Mouse (Mus musculus) forebrain, embryonic 12.5 days (tissue): Measurements from ENCODE around the gene Cdc37l1. TPM values are rescaled to one million over a fixed set of nuclear protein-coding genes. Genes with fewer than 3 reads are reported as not detected.
A peak's percentile ranks its signal among the peaks of the same experiment; 100 is the strongest.

Experiments
- ATAC-seq: fragments of 200-750 bp; cut with Nextera tagmentation; 2 replicates; pipeline ENCODE4 v1.8.0; 2017; ENCODE audit warnings: moderate TSS enrichment; ENCODE audit not compliant: low FRiP score
- H3K27ac ChIP-seq: fragments of 300-500 bp; sonication (generic); 2 replicates; pipeline ENCODE4 v1.5.1; 2016; ENCODE audit warnings: mild to moderate bottlenecking
- H3K27me3 ChIP-seq: fragments of 300-500 bp; sonication (generic); 2 replicates; pipeline ENCODE4 v1.6.1; 2016; ENCODE audit warnings: mild to moderate bottlenecking
- H3K36me3 ChIP-seq: fragments of 300-500 bp; sonication (generic); replicated peaks from 2 replicates; pipeline ENCODE4 v1.6.1; 2016; ENCODE audit warnings: mild to moderate bottlenecking
- H3K4me1 ChIP-seq: fragments of 300-500 bp; sonication (generic); 2 replicates; pipeline ENCODE4 v1.6.1; 2016
- H3K4me2 ChIP-seq: fragments of 300-500 bp; sonication (generic); 2 replicates; pipeline ENCODE4 v1.6.1; 2016; ENCODE audit warnings: mild to moderate bottlenecking, moderate library complexity
- H3K4me3 ChIP-seq: fragments of 300-500 bp; sonication (generic); replicated peaks from 2 replicates; pipeline ENCODE4 v1.5.1; 2016; ENCODE audit warnings: mild to moderate bottlenecking
- H3K9ac ChIP-seq: fragments of 300-500 bp; sonication (generic); 2 replicates; pipeline ENCODE4 v1.6.1; 2016; ENCODE audit warnings: mild to moderate bottlenecking
- H3K9me3 ChIP-seq: fragments of 300-500 bp; sonication (generic); 2 replicates; pipeline ENCODE4 v1.6.1; 2016
- WGBS: fragments of 180-500 bp; shearing (Covaris S2); methylation state at CpG from one replicate; pipeline ENCODE4 v1.1.7; 2016; 5-methylcytosine and 5-hydroxymethylcytosine counted together
- polyA plus RNA-seq: library from polyadenylated mRNA; unstranded; fragments of >200 nt; fragmentation: Nextera tagmentation; extraction: Ambion mirVana; gene quantifications from 2 replicates; pipeline ENCODE4 v1.2.1, GENCODE M21; 2016

The Cdc37l1 gene
- polyA plus RNA-seq, 1 experiment from 2014 or later: 64.1 TPM

- no peak overlapping the region for H3K4me2 ChIP-seq
- H3K27me3 ChIP-seq: no peaks in the 10 kb centered on the region
- H3K27ac ChIP-seq: no peak overlapping the region
- no peaks in the 10 kb centered on the region for H3K4me1 ChIP-seq
- H3K4me3 ChIP-seq: no peak overlapping the region
- WGBS: 88% methylated on average over 6 of the region's 6 CpGs
- no peak overlapping the region for H3K9ac ChIP-seq
- no peaks in the 10 kb centered on the region for H3K9me3 ChIP-seq
- ATAC-seq: no peak
- no peaks in the 10 kb centered on the region for H3K36me3 ChIP-seq
Observed at GRCm38 (mm10) chr19:29054594-29054993, 64.4 kb downstream of the Cdc37l1 start.

GRCm38 (mm10) chr19:29055469-29055868 lies 65.3 kb downstream of the Cdc37l1 start:
- no peaks in the 10 kb centered on the region for H3K27me3 ChIP-seq
- H3K4me2 ChIP-seq: no peak overlapping the region
- no peaks in the 10 kb centered on the region for H3K9me3 ChIP-seq
- H3K4me1 ChIP-seq: peaks cover 4% of the 10 kb centered on the region
- ATAC-seq: no peak
- 84% methylated on average over 4 of the region's 4 CpGs for WGBS
- no peak overlapping the region for H3K27ac ChIP-seq
- H3K4me3 ChIP-seq: no peak overlapping the region
- no peak overlapping the region for H3K9ac ChIP-seq
- no peaks in the 10 kb centered on the region for H3K36me3 ChIP-seq

GRCm38 (mm10) chr19:29058741-29059140 lies 68.6 kb downstream of the Cdc37l1 start:
- 88% methylated on average over 5 of the region's 5 CpGs for WGBS
- ATAC-seq: no peak
- Histone ChIP-seq H3K27ac (no peak overlapping the region), H3K36me3 (no peaks in the 10 kb centered on the region), H3K4me3 (no peak overlapping the region), H3K9ac (no peak overlapping the region), H3K9me3 (no peaks in the 10 kb centered on the region), H3K4me2 (no peak overlapping the region), H3K4me1 (peaks cover 10% of the 10 kb centered on the region), H3K27me3 (no peaks in the 10 kb centered on the region)

GRCm38 (mm10) chr19:29059688-29060087 lies 69.5 kb downstream of the Cdc37l1 start:
- Histone ChIP-seq H3K27me3 (no peaks in the 10 kb centered on the region), H3K9ac (no peak overlapping the region), H3K4me1 (peaks cover 10% of the 10 kb centered on the region), H3K36me3 (no peaks in the 10 kb centered on the region), H3K27ac (no peak overlapping the region), H3K4me2 (no peak overlapping the region), H3K4me3 (no peak overlapping the region), H3K9me3 (no peaks in the 10 kb centered on the region)
- WGBS: 89% methylated on average over 2 of the region's 2 CpGs
- ATAC-seq: no peak

- ATAC-seq: no peak
- Histone ChIP-seq H3K4me3 (no peak overlapping the region), H3K36me3 (no peaks in the 10 kb centered on the region), H3K27me3 (no peaks in the 10 kb centered on the region), H3K9ac (no peak overlapping the region), H3K27ac (no peak overlapping the region), H3K9me3 (no peaks in the 10 kb centered on the region), H3K4me1 (peaks cover 10% of the 10 kb centered on the region), H3K4me2 (no peak overlapping the region)
- 26% methylated on average over 6 of the region's 6 CpGs for WGBS
Observed at GRCm38 (mm10) chr19:29060299-29060698, 70.1 kb downstream of the Cdc37l1 start.

- Histone ChIP-seq H3K4me1 (peaks cover 17% of the 10 kb centered on the region), H3K9me3 (no peaks in the 10 kb centered on the region), H3K27ac (no peak overlapping the region), H3K9ac (no peak overlapping the region), H3K36me3 (no peaks in the 10 kb centered on the region), H3K27me3 (no peaks in the 10 kb centered on the region), H3K4me3 (no peak overlapping the region), H3K4me2 (no peak overlapping the region)
- WGBS: 81% methylated on average over 5 of the region's 5 CpGs
- ATAC-seq: no peak
Observed at GRCm38 (mm10) chr19:29063009-29063408, 72.9 kb downstream of the Cdc37l1 start.

GRCm38 (mm10) chr19:29063577-29064363 lies 73.6 kb downstream of the Cdc37l1 start:
- ATAC-seq: peak; percentile 88
- H3K9me3 ChIP-seq: no peaks in the 10 kb centered on the region
- H3K27ac ChIP-seq: no peak overlapping the region
- 18% methylated on average over 18 of the region's 18 CpGs for WGBS
- no peaks in the 10 kb centered on the region for H3K27me3 ChIP-seq
- H3K9ac ChIP-seq: no peak overlapping the region
- peaks cover 17% of the 10 kb centered on the region for H3K4me1 ChIP-seq
- H3K36me3 ChIP-seq: no peaks in the 10 kb centered on the region
- H3K4me2 ChIP-seq: peak overlapping the region; percentile 29; the same call in 1 of the 2 replicates
- H3K4me3 ChIP-seq: no peak overlapping the region

GRCm38 (mm10) chr19:29064451-29065102 lies 74.4 kb downstream of the Cdc37l1 start:
- WGBS: 57% methylated on average over 9 of the region's 9 CpGs
- Histone ChIP-seq H3K27ac (peak overlapping the region; percentile 42; the same call in 1 of the 2 replicates), H3K9me3 (no peaks in the 10 kb centered on the region), H3K4me2 (no peak overlapping the region), H3K9ac (no peak overlapping the region), H3K36me3 (no peaks in the 10 kb centered on the region), H3K4me1 (peaks cover 17% of the 10 kb centered on the region), H3K4me3 (no peak overlapping the region), H3K27me3 (no peaks in the 10 kb centered on the region)
- 0 out of 2 replicates have a peak, but pooled peaks have one; percentile 12 for ATAC-seq

- H3K27ac ChIP-seq: no peak overlapping the region
- no peaks in the 10 kb centered on the region for H3K36me3 ChIP-seq
- H3K4me1 ChIP-seq: peaks cover 10% of the 10 kb centered on the region
- 19% methylated on average over 11 of the region's 11 CpGs for WGBS
- H3K9ac ChIP-seq: no peak overlapping the region
- no peaks in the 10 kb centered on the region for H3K9me3 ChIP-seq
- peak overlapping the region; percentile 7 for H3K4me3 ChIP-seq
- H3K27me3 ChIP-seq: no peaks in the 10 kb centered on the region
- peak overlapping the region; percentile 34 for H3K4me2 ChIP-seq
- peak; percentile 60 for ATAC-seq
Observed at GRCm38 (mm10) chr19:29066981-29067471, 76.9 kb downstream of the Cdc37l1 start.

- no peak for ATAC-seq
- H3K36me3 ChIP-seq: no peaks in the 10 kb centered on the region
- no peaks in the 10 kb centered on the region for H3K9me3 ChIP-seq
- no peak overlapping the region for H3K9ac ChIP-seq
- no peak overlapping the region for H3K4me3 ChIP-seq
- peaks cover 7% of the 10 kb centered on the region for H3K4me1 ChIP-seq
- no peak overlapping the region for H3K4me2 ChIP-seq
- no peak overlapping the region for H3K27ac ChIP-seq
- WGBS: 81% methylated on average over 5 of the region's 5 CpGs
- no peaks in the 10 kb centered on the region for H3K27me3 ChIP-seq
Observed at GRCm38 (mm10) chr19:29069195-29069594, 79.0 kb downstream of the Cdc37l1 start.

GRCm38 (mm10) chr19:29074802-29075201 lies 84.7 kb downstream of the Cdc37l1 start:
- Histone ChIP-seq H3K9me3 (no peaks in the 10 kb centered on the region), H3K4me1 (no peaks in the 10 kb centered on the region), H3K4me3 (no peak overlapping the region), H3K27ac (no peak overlapping the region), H3K9ac (no peak overlapping the region), H3K27me3 (no peaks in the 10 kb centered on the region), H3K4me2 (no peak overlapping the region), H3K36me3 (no peaks in the 10 kb centered on the region)
- ATAC-seq: no peak; the same call in 1 of the 2 replicates
- WGBS: 62% methylated on average over 6 of the region's 6 CpGs
